Mouse (Mus musculus) cerebellum, adult 2 months (tissue): ENCODE results near the gene Gstt1.

Experiments
- CTCF ChIP-seq: fragments of 200-500 bp; IDR thresholded peaks from 2 replicates; pipeline ENCODE4 v1.5.1; 2011; ENCODE audit warnings: low read depth, mild to moderate bottlenecking, control low read depth, low read length, moderate library complexity, borderline replicate concordance; ENCODE audit not compliant: insufficient read depth
- POLR2A ChIP-seq: fragments of 200-500 bp; IDR thresholded peaks from 2 replicates; pipeline ENCODE4 v1.6.1; 2011; ENCODE audit warnings: low read length, control low read depth, borderline replicate concordance; ENCODE audit not compliant: insufficient read depth

- TF ChIP-seq CTCF (no peak), POLR2A (no peak)
Measured at GRCm38 (mm10) chr10:75779206-75780174, 18.9 kb downstream of the Gstt1 start.
